Comparison of ENCODE assay signal across 15 mouse cellular contexts in genomic region chr15:36402051-36402450, GRCm38 (mm10).
"Had no signal": no experiment of that assay in that cellular context is flagged by ENCODE, and none has a peak within 500 bp of the region (broad histone marks: within the 10 kb centered on the region; RNA-seq: fewer than 3 reads in every experiment).

No protein-coding gene starts in this region.

- H3K4me3 ChIP-seq: neural tube, embryonic 15.5 days; stomach, embryonic 15.5 days had no signal

- H3K27ac ChIP-seq: neural tube, embryonic 15.5 days; stomach, postnatal 0 days had no signal

- H3K4me2 ChIP-seq: neural tube, embryonic 15.5 days; stomach, embryonic 15.5 days had no signal

- H3K9me3 ChIP-seq: neural tube, embryonic 15.5 days; stomach, embryonic 15.5 days had no signal

- H3K27me3 ChIP-seq: neural tube, embryonic 15.5 days; stomach, embryonic 15.5 days had no signal

- H3K36me3 ChIP-seq: neural tube, embryonic 15.5 days; stomach, embryonic 15.5 days had no signal

- DNase-seq: retina, postnatal 1 day; right cerebral cortex, adult 18-20 months; right cerebral cortex, postnatal 14 days; right cerebral cortex, postnatal 25 days; right cerebral cortex, postnatal 4 days; spleen, adult 18-20 months; thymus, adult 18-20 months; thymus, adult 2 months; thymus, postnatal 14 days; thymus, postnatal 25 days; thymus, postnatal 36 days; thymus, postnatal 4 days had no signal

- H3K9ac ChIP-seq: neural tube, embryonic 15.5 days; stomach, embryonic 15.5 days had no signal
